Mouse (Mus musculus) myocyte (in vitro differentiated cells): ENCODE data around the gene Pkd2l1. TPM values are rescaled to one million over a fixed set of nuclear protein-coding genes. Genes with fewer than 3 reads are reported as not detected.

Experiments
- H3K27me3 ChIP-seq: one replicate; pipeline ENCODE4 v1.6.1; 2011; ENCODE audit not compliant: control insufficient read depth, insufficient read depth, insufficient read length
- H3K36me3 ChIP-seq: one replicate; pipeline ENCODE4 v1.6.1; 2011; ENCODE audit not compliant: control insufficient read depth, insufficient read depth
- H3K4me2 ChIP-seq: one replicate; pipeline ENCODE4 v1.6.1; 2011; ENCODE audit warnings: low read depth, control low read depth
- H3K4me3 ChIP-seq: one replicate; pipeline ENCODE4 v1.5.1; 2011; ENCODE audit warnings: mild to moderate bottlenecking, control low read depth, moderate library complexity
- H3K79me2 ChIP-seq: one replicate; pipeline ENCODE4 v1.6.1; 2011; ENCODE audit not compliant: control insufficient read depth, insufficient read depth
- H3ac ChIP-seq: one replicate; pipeline ENCODE4 v1.6.1; 2011; ENCODE audit not compliant: control insufficient read depth, insufficient read length
- CEBPB ChIP-seq: IDR thresholded peaks from 2 replicates; pipeline ENCODE4 v1.6.1; 2011; ENCODE audit warnings: mild to moderate bottlenecking, moderate library complexity; ENCODE audit not compliant: poor library complexity, insufficient read depth, severe bottlenecking
- E2F4 ChIP-seq: IDR thresholded peaks from one replicate; pipeline ENCODE4 v1.6.1; 2011; ENCODE audit warnings: mild to moderate bottlenecking, control low read depth, moderate library complexity; ENCODE audit not compliant: insufficient read depth
- MAX ChIP-seq: IDR thresholded peaks from one replicate; pipeline ENCODE4 v1.6.1; 2011; ENCODE audit warnings: low read depth, mild to moderate bottlenecking, control low read depth
- MYOD1 ChIP-seq, 3 experiments: IDR thresholded peaks; one replicate each; pipeline ENCODE4 v1.6.1; 2011; ENCODE audit warnings: control low read depth in 2 of 3, low read depth in 2 of 3, mild to moderate bottlenecking in 2 of 3, moderate library complexity in 1 of 3; ENCODE audit not compliant: insufficient read length in 2 of 3, control insufficient read depth in 1 of 3
- MYOG ChIP-seq, 3 experiments: IDR thresholded peaks; one replicate each; pipeline ENCODE4 v1.6.1; 2011; ENCODE audit warnings: control low read depth in 2 of 3, low read depth in 2 of 3, mild to moderate bottlenecking in 2 of 3; ENCODE audit not compliant: insufficient read length in 2 of 3, control insufficient read depth in 1 of 3, insufficient read depth in 1 of 3
- POLR2A ChIP-seq: IDR thresholded peaks from one replicate; pipeline ENCODE4 v1.6.1; 2011; ENCODE audit warnings: low read depth, mild to moderate bottlenecking, control low read depth, moderate library complexity; ENCODE audit not compliant: insufficient read length
- POLR2AphosphoS2 ChIP-seq: IDR thresholded peaks from one replicate; pipeline ENCODE4 v1.6.1; 2011; ENCODE audit warnings: low read depth, control low read depth; ENCODE audit not compliant: insufficient read length
- REST ChIP-seq: IDR thresholded peaks from one replicate; pipeline ENCODE4 v1.6.1; 2011; ENCODE audit warnings: mild to moderate bottlenecking, control low read depth, moderate library complexity; ENCODE audit not compliant: insufficient read depth, insufficient read length
- SRF ChIP-seq: IDR thresholded peaks from one replicate; pipeline ENCODE4 v1.6.1; 2011; ENCODE audit warnings: low read depth; ENCODE audit not compliant: control insufficient read depth, insufficient read length
- TCF12 ChIP-seq: IDR thresholded peaks from one replicate; pipeline ENCODE4 v1.6.1; 2011; ENCODE audit warnings: mild to moderate bottlenecking, control low read depth; ENCODE audit not compliant: poor library complexity, insufficient read depth, severe bottlenecking
- TCF3 ChIP-seq: IDR thresholded peaks from one replicate; pipeline ENCODE4 v1.6.1; 2011; ENCODE audit warnings: low read depth, control low read depth; ENCODE audit not compliant: insufficient read length
- USF1 ChIP-seq: IDR thresholded peaks from one replicate; pipeline ENCODE4 v1.6.1; 2011; ENCODE audit warnings: low read depth, mild to moderate bottlenecking, control low read depth, moderate library complexity
- polyA plus RNA-seq: library from polyadenylated mRNA; unstranded; fragments of >200 nt; fragmentation: generic; extraction: Trizol; gene quantifications from one replicate; pipeline ENCODE4 v1.2.1, GENCODE M21; 2012; ENCODE audit warnings: missing spikeins

Pkd2l1 gene
- polyA plus RNA-seq, 1 experiment: not detected

GRCm38 (mm10) chr19:44135072-44135959 lies 56.9 kb downstream of the Pkd2l1 start, which contains the start of gene Cwf19l1:
Gene Cwf19l1, minus strand, starts transcription at chr19:44135876.
- Histone ChIP-seq H3ac (peak within 1 kb of the TSS; percentile 81), H3K27me3 (no peaks in the 10 kb centered on the region), H3K36me3 (peaks cover 4% of the 10 kb centered on the region), H3K4me3 (peak within 1 kb of the TSS; percentile 90), H3K79me2 (peaks cover 26% of the 10 kb centered on the region), H3K4me2 (peak within 1 kb of the TSS; percentile 92)
- no peak for TF ChIP-seq SRF
- TF ChIP-seq MYOD1 (IDR thresholded peaks at IDR 0.05; ENCODE audit: control insufficient read depth in 1 of 3, insufficient read length in 2 of 3, low read depth in 2 of 3): no peak
- peak; percentile 79 for TF ChIP-seq E2F4
- peak; percentile 49 for TF ChIP-seq POLR2A

- Histone ChIP-seq H3K27me3 (no peaks in the 10 kb centered on the region), H3K36me3 (peaks cover 5% of the 10 kb centered on the region), H3K4me2 (no peak overlapping the region), H3K79me2 (peaks cover 26% of the 10 kb centered on the region), H3K4me3 (no peak overlapping the region), H3ac (no peak overlapping the region)
- TF ChIP-seq POLR2AphosphoS2: no peak
- no peak for TF ChIP-seq TCF12
- TF ChIP-seq REST: no peak
- TF ChIP-seq TCF3: no peak
- no peak for TF ChIP-seq USF1
- no peak for TF ChIP-seq CEBPB
- TF ChIP-seq E2F4: no peak
- TF ChIP-seq MYOD1 (IDR thresholded peaks at IDR 0.05; ENCODE audit: control insufficient read depth in 1 of 3, insufficient read length in 2 of 3, low read depth in 2 of 3): no peak
- no peak for TF ChIP-seq MAX
- TF ChIP-seq SRF: no peak
- no peak for TF ChIP-seq POLR2A
Measured at GRCm38 (mm10) chr19:44132917-44133316, 59.3 kb downstream of the Pkd2l1 start.

GRCm38 (mm10) chr19:44128560-44128959 lies 63.7 kb downstream of the Pkd2l1 start:
- no peak overlapping the region for H3ac ChIP-seq
- no peak overlapping the region for H3K4me3 ChIP-seq
- peaks cover 29% of the 10 kb centered on the region for H3K36me3 ChIP-seq
- H3K79me2 ChIP-seq: peaks cover 7% of the 10 kb centered on the region
- no peak overlapping the region for H3K4me2 ChIP-seq
- no peak for TF ChIP-seq MYOG (IDR thresholded peaks at IDR 0.05; ENCODE audit: control insufficient read depth in 1 of 3, insufficient read depth in 1 of 3, insufficient read length in 2 of 3, low read depth in 2 of 3)
- TF ChIP-seq CEBPB: no peak
- TF ChIP-seq POLR2AphosphoS2: no peak
- no peak for TF ChIP-seq USF1
- TF ChIP-seq TCF3: no peak
- no peak for TF ChIP-seq MAX
- no peak for TF ChIP-seq TCF12
- TF ChIP-seq POLR2A: no peak
- no peak for TF ChIP-seq REST
- no peak for TF ChIP-seq MYOD1 (IDR thresholded peaks at IDR 0.05; ENCODE audit: control insufficient read depth in 1 of 3, insufficient read length in 2 of 3, low read depth in 2 of 3)
- TF ChIP-seq E2F4: no peak
- TF ChIP-seq SRF: no peak
- H3K27me3 ChIP-seq: no peaks in the 10 kb centered on the region

- Histone ChIP-seq H3K79me2 (peaks cover under 1% of the 10 kb centered on the region), H3K27me3 (no peaks in the 10 kb centered on the region), H3K36me3 (peaks cover 32% of the 10 kb centered on the region), H3K4me3 (no peak overlapping the region), H3ac (no peak overlapping the region), H3K4me2 (no peak overlapping the region)
- TF ChIP-seq MYOG (IDR thresholded peaks at IDR 0.05; ENCODE audit: control insufficient read depth in 1 of 3, insufficient read depth in 1 of 3, insufficient read length in 2 of 3, low read depth in 2 of 3) (no peak), USF1 (no peak), TCF12 (no peak), MYOD1 (IDR thresholded peaks at IDR 0.05; ENCODE audit: control insufficient read depth in 1 of 3, insufficient read length in 2 of 3, low read depth in 2 of 3) (no peak), CEBPB (no peak)
Measured at GRCm38 (mm10) chr19:44127729-44128497, 64.3 kb downstream of the Pkd2l1 start.
